Mouse (Mus musculus): ENCODE data around the gene Sh3d19.

Sh3d19 gene

GRCm38 (mm10) chr3:86030566-86030965, 59.7 kb downstream of the Sh3d19 start:
- no peak for DNase-seq

- DNase-seq: no peak
These were observed 62.7 kb downstream of the Sh3d19 start for GRCm38 (mm10) chr3:86033455-86034090.

- DNase-seq: no peak
These were observed 67.1 kb downstream of the Sh3d19 start for GRCm38 (mm10) chr3:86037926-86038484.

- DNase-seq: peak; percentile 57
These were observed 67.7 kb downstream of the Sh3d19 start for GRCm38 (mm10) chr3:86038648-86039047.

GRCm38 (mm10) chr3:86040286-86041201, 69.6 kb downstream of the Sh3d19 start:
- DNase-seq: peak; percentile 61

- DNase-seq: no peak
These were observed 76.9 kb downstream of the Sh3d19 start for GRCm38 (mm10) chr3:86047686-86048408.

- no peak for DNase-seq
These were observed 78.1 kb downstream of the Sh3d19 start for GRCm38 (mm10) chr3:86049041-86049440.

GRCm38 (mm10) chr3:86056678-86057077, 85.8 kb downstream of the Sh3d19 start:
- DNase-seq: peak; percentile 78

- DNase-seq: peak; percentile 44
These were observed 86.7 kb downstream of the Sh3d19 start for GRCm38 (mm10) chr3:86057436-86058095.

GRCm38 (mm10) chr3:86069646-86070250, 98.8 kb downstream of the Sh3d19 start:
- peak; percentile 31 for DNase-seq

- no peak for DNase-seq
These were observed 99.9 kb downstream of the Sh3d19 start for GRCm38 (mm10) chr3:86070799-86071198.

GRCm38 (mm10) chr3:86072066-86072465, 101.2 kb downstream of the Sh3d19 start:
- DNase-seq: no peak

GRCm38 (mm10) chr3:86072889-86073288, 102.0 kb downstream of the Sh3d19 start:
- DNase-seq: no peak

GRCm38 (mm10) chr3:86075593-86075992, 104.7 kb downstream of the Sh3d19 start:
- DNase-seq: peak; percentile 9

GRCm38 (mm10) chr3:86076511-86077283, 105.8 kb downstream of the Sh3d19 start:
- DNase-seq: no peak

GRCm38 (mm10) chr3:86083051-86083450, 112.1 kb downstream of the Sh3d19 start:
- DNase-seq: no peak

- DNase-seq: no peak
These were observed 114.1 kb downstream of the Sh3d19 start for GRCm38 (mm10) chr3:86085001-86085400.

GRCm38 (mm10) chr3:86087872-86088271, 117.0 kb downstream of the Sh3d19 start:
- no peak for DNase-seq

GRCm38 (mm10) chr3:86093213-86093845, 122.4 kb downstream of the Sh3d19 start:
- DNase-seq: no peak

GRCm38 (mm10) chr3:86093907-86094306, 123.0 kb downstream of the Sh3d19 start:
- DNase-seq: no peak

- no peak for DNase-seq
These were observed 131.0 kb downstream of the Sh3d19 start for GRCm38 (mm10) chr3:86101956-86102355.
